Mouse (Mus musculus) intestine, embryonic 16.5 days (tissue): ENCODE data around the gene Rbfox3. TPM values are rescaled to one million over a fixed set of nuclear protein-coding genes. Genes with fewer than 3 reads are reported as not detected.

ENCODE experiments used
- ATAC-seq: fragments of 200-750 bp; cut with Nextera tagmentation; 2 replicates; pipeline ENCODE4 v1.8.0; 2017; ENCODE audit warnings: moderate TSS enrichment, moderate library complexity
- H3K27ac ChIP-seq: fragments of 300-500 bp; sonication (generic); 2 replicates; pipeline ENCODE4 v1.5.1; 2014; ENCODE audit warnings: mild to moderate bottlenecking, low read length
- H3K27me3 ChIP-seq: fragments of 300-500 bp; sonication (generic); replicated peaks from 2 replicates; pipeline ENCODE4 v1.6.1; 2014; ENCODE audit warnings: low read length, control low read depth, mixed read lengths; ENCODE audit not compliant: control insufficient read depth, insufficient read depth
- H3K36me3 ChIP-seq: fragments of 300-500 bp; sonication (generic); 2 replicates; pipeline ENCODE4 v1.6.1; 2014; ENCODE audit warnings: low read length, control low read depth; ENCODE audit not compliant: control insufficient read depth, insufficient read depth
- H3K4me1 ChIP-seq: fragments of 300-500 bp; sonication (generic); 2 replicates; pipeline ENCODE4 v1.6.1; 2014; ENCODE audit warnings: low read length, control low read depth, mixed read lengths; ENCODE audit not compliant: control insufficient read depth, insufficient read depth
- H3K4me2 ChIP-seq: fragments of 300-500 bp; sonication (generic); 2 replicates; pipeline ENCODE4 v1.6.1; 2014; ENCODE audit warnings: low read depth, low read length, control low read depth
- H3K4me3 ChIP-seq: fragments of 300-500 bp; sonication (generic); 2 replicates; pipeline ENCODE4 v1.5.1; 2014; ENCODE audit warnings: mild to moderate bottlenecking, low read length
- H3K9ac ChIP-seq: fragments of 300-500 bp; sonication (generic); 2 replicates; pipeline ENCODE4 v1.6.1; 2014; ENCODE audit warnings: low read depth, low read length
- H3K9me3 ChIP-seq: fragments of 300-500 bp; sonication (generic); 2 replicates; pipeline ENCODE4 v1.6.1; 2016; ENCODE audit warnings: low read length, control low read depth; ENCODE audit not compliant: control insufficient read depth
- whole genome bisulfite sequencing: fragments of 180-500 bp; shearing (Covaris S2); extraction: QIAGEN DNeasy Blood & Tissue Kit; methylation state at CpG from one replicate; pipeline ENCODE4 v1.1.7; 2014; 5-methylcytosine and 5-hydroxymethylcytosine counted together
- polyA plus RNA-seq: library from polyadenylated mRNA; unstranded; fragments of >200 nt; fragmentation: Nextera tagmentation; extraction: Ambion mirVana; gene quantifications from 2 replicates; pipeline ENCODE4 v1.2.1, GENCODE M21; 2015

The Rbfox3 gene
- polyA plus RNA-seq, 1 experiment from 2014 or later: 0.98 TPM

GRCm38 (mm10) chr11:118888426-118888825 lies 23.0 kb downstream of the Rbfox3 start:
- H3K9ac ChIP-seq: no peak overlapping the region
- no peaks in the 10 kb centered on the region for H3K9me3 ChIP-seq
- no peaks in the 10 kb centered on the region for H3K36me3 ChIP-seq
- H3K27me3 ChIP-seq: no peaks in the 10 kb centered on the region; the same call in 1 of the 2 replicates
- H3K4me2 ChIP-seq: no peak overlapping the region
- 76% methylated on average over 8 of the region's 8 CpGs for WGBS
- H3K27ac ChIP-seq: no peak overlapping the region
- ATAC-seq: no peak
- no peak overlapping the region for H3K4me3 ChIP-seq
- no peaks in the 10 kb centered on the region for H3K4me1 ChIP-seq

DNA sequence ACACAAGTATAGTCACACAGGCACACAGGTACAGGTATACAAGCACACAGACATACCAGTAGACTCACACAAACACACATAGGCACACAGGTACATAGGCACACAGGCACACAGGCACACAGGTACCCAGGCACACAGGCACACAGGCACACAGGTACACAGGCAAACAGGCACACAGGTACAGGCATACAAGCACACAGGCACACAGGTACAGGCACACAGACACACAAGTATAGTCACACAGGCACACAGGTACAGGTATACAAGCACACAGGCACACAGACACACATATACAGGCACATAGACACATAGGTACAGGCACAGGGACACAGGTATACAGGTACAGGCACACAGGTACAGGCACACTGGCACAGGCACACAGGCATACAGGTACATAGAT lies 24.2 kb downstream of the Rbfox3 start:
- Histone ChIP-seq H3K27ac (no peak overlapping the region), H3K9me3 (no peaks in the 10 kb centered on the region), H3K36me3 (no peaks in the 10 kb centered on the region), H3K4me3 (no peak overlapping the region), H3K4me1 (no peaks in the 10 kb centered on the region), H3K27me3 (no peaks in the 10 kb centered on the region; the same call in 1 of the 2 replicates), H3K4me2 (no peak overlapping the region), H3K9ac (no peak overlapping the region)
- no peak for ATAC-seq

GRCm38 (mm10) chr11:118886269-118886965 lies 25.0 kb downstream of the Rbfox3 start:
- 87% methylated on average over 11 of the region's 11 CpGs for WGBS
- Histone ChIP-seq H3K27me3 (no peaks in the 10 kb centered on the region; the same call in 1 of the 2 replicates), H3K4me2 (no peak overlapping the region), H3K4me1 (no peaks in the 10 kb centered on the region), H3K9ac (no peak overlapping the region), H3K4me3 (no peak overlapping the region), H3K36me3 (no peaks in the 10 kb centered on the region), H3K27ac (no peak overlapping the region), H3K9me3 (no peaks in the 10 kb centered on the region)
- no peak for ATAC-seq

DNA sequence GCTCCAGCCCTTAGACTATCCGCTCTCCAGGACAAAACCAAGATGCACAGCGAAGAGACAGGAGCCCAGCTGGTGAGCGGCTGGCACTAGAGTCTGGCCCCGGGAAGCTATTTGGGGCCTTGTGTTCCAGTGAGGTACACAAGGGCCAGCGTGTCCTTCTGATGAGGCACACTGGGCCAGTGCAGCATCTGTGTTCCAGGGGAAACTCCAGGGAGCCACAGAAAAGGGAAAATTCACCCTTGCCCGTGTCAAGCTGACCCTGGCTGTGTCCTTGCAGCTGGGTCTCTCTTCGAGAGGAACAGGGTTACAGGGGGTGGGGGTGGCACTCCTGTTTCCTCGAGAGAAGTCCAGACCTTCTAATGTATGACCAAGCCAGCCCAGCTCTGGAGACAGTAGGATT lies 25.8 kb downstream of the Rbfox3 start:
- H3K4me3 ChIP-seq: no peak overlapping the region
- no peaks in the 10 kb centered on the region for H3K9me3 ChIP-seq
- no peak for ATAC-seq
- no peaks in the 10 kb centered on the region for H3K4me1 ChIP-seq
- 76% methylated on average over 8 of the region's 8 CpGs for WGBS
- no peak overlapping the region for H3K27ac ChIP-seq
- no peaks in the 10 kb centered on the region; the same call in 1 of the 2 replicates for H3K27me3 ChIP-seq
- H3K9ac ChIP-seq: no peak overlapping the region
- H3K36me3 ChIP-seq: no peaks in the 10 kb centered on the region
- H3K4me2 ChIP-seq: no peak overlapping the region

DNA sequence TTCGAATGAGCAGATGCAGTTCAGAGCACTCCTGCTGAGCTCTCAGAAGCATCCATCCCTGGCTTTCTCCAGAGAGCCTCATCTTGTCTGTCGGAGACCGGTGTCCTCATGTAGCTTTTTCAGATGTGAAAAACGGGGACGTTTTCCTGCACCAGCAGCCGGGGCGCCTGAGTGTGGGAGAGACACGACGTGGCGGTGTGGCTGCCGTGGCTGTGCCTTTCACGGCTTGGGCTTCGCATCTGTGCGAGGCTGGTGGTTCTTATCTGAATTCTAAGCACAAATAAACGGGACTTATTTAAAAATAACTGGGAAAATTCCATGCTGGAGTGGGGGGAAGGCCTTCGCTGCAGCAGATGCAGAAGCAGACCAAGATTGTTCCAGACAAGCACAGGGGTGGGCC lies 26.3 kb downstream of the Rbfox3 start:
- ATAC-seq: no peak
- H3K4me3 ChIP-seq: no peak overlapping the region
- no peak overlapping the region for H3K9ac ChIP-seq
- H3K27me3 ChIP-seq: no peaks in the 10 kb centered on the region; the same call in 1 of the 2 replicates
- H3K9me3 ChIP-seq: no peaks in the 10 kb centered on the region
- 89% methylated on average over 16 of the region's 16 CpGs for WGBS
- H3K4me1 ChIP-seq: no peaks in the 10 kb centered on the region
- no peak overlapping the region for H3K4me2 ChIP-seq
- no peaks in the 10 kb centered on the region for H3K36me3 ChIP-seq
- H3K27ac ChIP-seq: no peak overlapping the region

DNA sequence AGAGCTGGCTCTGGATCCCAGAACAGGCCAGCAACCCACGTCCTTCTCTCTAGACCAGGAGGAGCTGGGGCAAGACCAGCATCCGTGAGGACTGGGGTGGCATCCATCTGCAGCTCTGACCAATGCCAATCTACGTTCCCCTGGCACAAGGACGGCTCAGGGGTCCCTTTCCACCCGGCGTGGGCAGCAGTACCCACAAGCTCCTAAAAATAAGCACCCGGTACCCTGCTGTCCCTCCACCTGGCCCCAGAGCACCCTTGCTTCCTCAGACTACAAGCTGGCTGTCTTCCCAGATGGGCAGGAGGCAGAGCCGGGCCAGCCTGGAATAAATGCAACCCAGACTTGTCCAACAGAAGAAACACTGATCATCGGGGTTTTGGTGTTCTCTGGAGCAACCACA lies 28.3 kb downstream of the Rbfox3 start:
- Histone ChIP-seq H3K4me3 (no peak overlapping the region), H3K9me3 (no peaks in the 10 kb centered on the region), H3K4me1 (no peaks in the 10 kb centered on the region), H3K36me3 (no peaks in the 10 kb centered on the region), H3K27ac (no peak overlapping the region), H3K9ac (no peak overlapping the region), H3K4me2 (no peak overlapping the region), H3K27me3 (no peaks in the 10 kb centered on the region)
- no peak for ATAC-seq
- WGBS: 79% methylated on average over 9 of the region's 9 CpGs

GRCm38 (mm10) chr11:118881786-118882495 lies 29.5 kb downstream of the Rbfox3 start:
- H3K27me3 ChIP-seq: no peaks in the 10 kb centered on the region
- WGBS: 49% methylated on average over 11 of the region's 11 CpGs

GRCm38 (mm10) chr11:118879466-118880150 lies 31.8 kb downstream of the Rbfox3 start:
- no peak overlapping the region for H3K9ac ChIP-seq
- WGBS: 87% methylated on average over 8 of the region's 8 CpGs
- no peak for ATAC-seq

More at GRCm38 (mm10) chr11:118881786-118882495, 29.5 kb downstream of the Rbfox3 start:
- no peak for ATAC-seq
- no peak overlapping the region for H3K9ac ChIP-seq
- H3K27ac ChIP-seq: no peak overlapping the region
- no peak overlapping the region for H3K4me3 ChIP-seq
- no peaks in the 10 kb centered on the region for H3K9me3 ChIP-seq
- no peak overlapping the region for H3K4me2 ChIP-seq
- H3K4me1 ChIP-seq: no peaks in the 10 kb centered on the region
- H3K36me3 ChIP-seq: no peaks in the 10 kb centered on the region

DNA sequence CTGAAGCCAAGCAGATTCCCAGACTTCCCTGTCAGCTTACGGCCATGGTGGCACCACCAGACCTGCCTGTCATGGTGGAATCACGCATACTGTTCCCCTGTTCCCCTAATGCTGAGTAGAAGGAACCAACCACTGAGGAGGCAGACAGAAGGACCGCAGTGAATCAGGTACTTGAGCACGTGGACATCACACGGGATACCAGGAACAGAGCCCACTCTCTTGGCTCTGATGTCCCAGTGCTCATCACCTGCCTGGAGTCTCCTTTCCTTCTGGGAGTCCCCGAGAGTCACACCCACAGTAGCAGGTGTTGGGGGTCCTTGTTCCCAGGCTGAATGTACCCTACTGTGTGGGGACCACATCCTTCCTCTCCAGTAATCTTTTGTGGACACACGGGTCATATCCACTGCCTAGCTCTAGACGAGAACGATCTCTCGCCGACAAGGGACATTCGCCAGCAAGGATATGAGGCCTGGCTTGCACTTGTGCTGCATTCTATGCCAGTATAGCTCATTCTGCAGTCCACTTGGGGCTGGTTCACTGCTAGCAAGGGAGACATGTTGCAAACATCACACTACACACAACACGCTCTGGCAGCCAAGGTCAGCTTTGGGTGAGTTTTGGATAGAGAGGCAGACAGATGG lies 32.7 kb downstream of the Rbfox3 start:
- H3K4me1 ChIP-seq: peaks cover 6% of the 10 kb centered on the region
- no peak overlapping the region for H3K9ac ChIP-seq
- WGBS: 93% methylated on average over 13 of the region's 13 CpGs
- no peaks in the 10 kb centered on the region for H3K36me3 ChIP-seq
- no peak for ATAC-seq
- H3K27me3 ChIP-seq: no peaks in the 10 kb centered on the region
- H3K4me2 ChIP-seq: no peak overlapping the region
- H3K27ac ChIP-seq: no peak overlapping the region
- no peaks in the 10 kb centered on the region for H3K9me3 ChIP-seq
- H3K4me3 ChIP-seq: no peak overlapping the region

More at GRCm38 (mm10) chr11:118879466-118880150, 31.8 kb downstream of the Rbfox3 start:
- H3K27me3 ChIP-seq: no peaks in the 10 kb centered on the region
- no peak overlapping the region for H3K4me3 ChIP-seq
- H3K4me2 ChIP-seq: no peak overlapping the region
- no peak overlapping the region for H3K27ac ChIP-seq
- no peaks in the 10 kb centered on the region for H3K36me3 ChIP-seq
- H3K4me1 ChIP-seq: peaks cover 6% of the 10 kb centered on the region
- H3K9me3 ChIP-seq: no peaks in the 10 kb centered on the region
